Mouse (Mus musculus): ENCODE measurements at regions not wholly inside any gene's neighbourhood (a gene's known extent, or its start where the extent isn't known, plus 50 kb on each side); places are given as distances from the start of the nearest gene placed in this dataset.

DNA sequence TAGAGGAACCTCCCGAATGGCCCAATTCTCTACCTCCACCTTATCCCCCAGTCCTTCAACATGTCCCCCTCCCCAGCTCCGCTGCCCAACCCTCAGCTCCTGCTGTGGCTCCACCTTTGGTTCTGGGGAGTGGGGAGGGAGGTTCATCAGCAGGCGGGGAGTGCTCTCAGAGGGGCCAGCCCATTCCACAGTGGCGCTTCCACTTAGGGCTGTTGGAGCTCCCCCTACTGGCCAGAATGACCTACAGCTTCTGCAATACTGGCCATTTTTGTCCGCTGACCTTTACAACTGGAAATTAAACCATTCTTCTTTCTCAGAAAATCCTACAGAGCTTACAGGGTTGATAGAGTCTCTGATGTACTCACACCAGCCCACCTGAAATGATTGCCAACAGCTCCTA is 508.0 kb upstream of the Klhl4 start:
- peak; percentile 60 for DNase-seq (ENCODE audit: low read depth, low spot score)

GRCm38 (mm10) chrX:113993118-113993517 is 481.0 kb upstream of the Klhl4 start:
- no peak for DNase-seq (ENCODE audit: low read depth, low spot score)

DNA sequence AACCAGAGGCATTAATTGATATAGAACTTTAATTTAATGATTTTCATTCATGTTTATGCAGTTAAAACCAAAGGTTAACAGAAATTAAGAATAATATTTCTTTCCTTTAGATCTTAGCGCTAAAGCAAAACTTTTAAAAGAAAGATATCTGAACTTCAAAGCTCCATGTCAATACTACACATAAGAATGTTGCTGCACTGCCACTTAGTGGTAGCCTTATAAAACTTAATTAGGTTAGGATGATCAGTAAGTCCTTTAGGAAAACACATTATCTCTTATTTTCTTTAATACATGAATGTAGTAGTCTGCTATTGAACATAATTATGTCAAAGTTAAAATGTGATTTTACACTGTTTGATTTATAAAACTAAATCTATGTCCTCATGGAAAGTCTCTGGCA is 432.9 kb upstream of the Klhl4 start:
- DNase-seq (ENCODE audit: low read depth, low spot score), result peak; percentile 58
